Mouse (Mus musculus): ENCODE results near the gene Peak1. TPM values are rescaled to one million over a fixed set of nuclear protein-coding genes. Genes with fewer than 3 reads are reported as not detected.

The Peak1 gene
- polyA plus RNA-seq, 1 experiment from 2014 or later: 8.8 TPM

- ATAC-seq (ENCODE audit: low FRiP score) (no peak), DNase-seq (ENCODE audit: low spot score) (no peak)
- no peak overlapping the region for H3K4me3 ChIP-seq (ENCODE audit: low read depth, low read length)
- no peaks in the 10 kb centered on the region for H3K27me3 ChIP-seq (ENCODE audit: control insufficient read depth, insufficient read depth, low read length)
- H3K9ac ChIP-seq (ENCODE audit: low read depth, low read length): no peak overlapping the region
- WGBS: 64% methylated on average over 6 of the region's 6 CpGs
- H3K4me1 ChIP-seq (replicated peaks; ENCODE audit: control insufficient read depth, insufficient read depth, low read length): no peaks in the 10 kb centered on the region
- no peak overlapping the region for H3K4me2 ChIP-seq (replicated peaks; ENCODE audit: low read depth, low read length)
- no peaks in the 10 kb centered on the region for H3K9me3 ChIP-seq (ENCODE audit: control insufficient read depth, low read length)
- no peak overlapping the region for H3K27ac ChIP-seq (ENCODE audit: low read depth, low read length)
- no peaks in the 10 kb centered on the region for H3K36me3 ChIP-seq (ENCODE audit: control insufficient read depth, insufficient read depth, low read length)
Observed at GRCm38 (mm10) chr9:56346321-56346720, 71.5 kb downstream of the Peak1 start.

DNA sequence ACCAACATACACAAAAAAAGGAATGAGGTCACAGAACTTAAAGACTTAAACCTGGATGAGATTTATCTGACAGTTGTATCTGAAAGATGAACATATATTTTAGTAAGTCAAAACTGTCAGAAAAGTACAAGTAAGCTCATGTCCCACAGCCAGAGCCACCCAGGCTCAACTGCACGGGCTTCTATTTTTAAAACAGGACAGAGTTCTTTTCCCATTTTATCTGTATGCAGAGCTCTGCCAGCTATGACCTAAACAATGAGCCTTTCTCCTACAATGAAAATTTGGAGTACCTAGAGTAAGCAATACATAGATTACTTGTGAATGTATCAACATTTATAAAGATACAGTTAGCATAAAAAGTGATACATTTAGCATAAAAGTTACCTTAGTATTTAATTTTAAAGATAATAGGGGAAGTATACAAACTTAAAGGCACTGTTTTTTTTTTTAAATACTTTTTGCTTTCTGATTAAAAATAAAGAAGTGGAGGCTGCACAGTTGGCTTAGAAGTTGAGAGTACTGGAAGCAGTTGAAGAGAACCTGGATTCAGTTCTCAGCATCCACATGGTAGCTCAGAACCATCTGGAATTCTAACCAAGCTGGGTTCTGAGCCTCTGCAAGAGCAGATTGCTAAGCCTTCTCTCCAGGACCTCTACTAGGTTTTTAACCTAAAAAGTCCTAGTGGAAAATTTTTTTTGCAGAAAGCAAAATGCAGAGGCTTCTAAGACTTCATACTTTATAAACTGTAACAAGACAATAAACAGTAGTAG is 78.3 kb downstream of the Peak1 start:
- H3K4me1 ChIP-seq (replicated peaks; ENCODE audit: control insufficient read depth, insufficient read depth, low read length): no peaks in the 10 kb centered on the region
- no peak overlapping the region for H3K9ac ChIP-seq (ENCODE audit: low read depth, low read length)
- no peak overlapping the region for H3K4me2 ChIP-seq (replicated peaks; ENCODE audit: low read depth, low read length)
- no peak overlapping the region for H3K4me3 ChIP-seq (ENCODE audit: low read depth, low read length)
- H3K36me3 ChIP-seq (ENCODE audit: control insufficient read depth, insufficient read depth, low read length): no peaks in the 10 kb centered on the region
- H3K27me3 ChIP-seq (ENCODE audit: control insufficient read depth, insufficient read depth, low read length): no peaks in the 10 kb centered on the region
- no peaks in the 10 kb centered on the region for H3K9me3 ChIP-seq (ENCODE audit: control insufficient read depth, low read length)
- WGBS: 88% methylated on average over 1 of the region's 1 CpGs
- DNase-seq (ENCODE audit: low spot score) (no peak), ATAC-seq (ENCODE audit: low FRiP score) (no peak)
- H3K27ac ChIP-seq (ENCODE audit: low read depth, low read length): no peak overlapping the region

DNA sequence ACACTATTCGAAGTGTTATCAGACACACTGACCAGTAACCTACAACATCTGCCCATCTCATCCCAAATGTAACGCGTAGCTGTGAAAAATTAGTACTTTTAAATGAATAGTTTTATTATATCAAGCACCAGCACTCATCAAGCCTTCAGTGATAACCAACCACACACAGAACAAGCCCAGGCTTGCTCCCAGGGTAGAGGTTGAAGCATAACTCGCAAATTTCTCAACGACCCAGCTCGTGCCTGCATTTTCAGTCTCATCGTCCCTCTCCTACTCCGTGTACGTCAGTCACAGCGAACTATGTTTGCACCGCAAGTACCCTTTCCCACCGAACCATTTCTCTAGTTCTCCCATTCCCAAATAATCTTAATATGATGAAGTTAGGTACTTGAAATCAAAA is 83.5 kb downstream of the Peak1 start:
- ATAC-seq (ENCODE audit: low FRiP score) (no peak), DNase-seq (ENCODE audit: low spot score) (no peak)
- Histone ChIP-seq H3K27me3 (ENCODE audit: control insufficient read depth, insufficient read depth, low read length) (no peaks in the 10 kb centered on the region), H3K27ac (ENCODE audit: low read depth, low read length) (no peak overlapping the region), H3K4me3 (ENCODE audit: low read depth, low read length) (no peak overlapping the region), H3K4me1 (replicated peaks; ENCODE audit: control insufficient read depth, insufficient read depth, low read length) (no peaks in the 10 kb centered on the region), H3K9ac (ENCODE audit: low read depth, low read length) (no peak overlapping the region), H3K36me3 (ENCODE audit: control insufficient read depth, insufficient read depth, low read length) (no peaks in the 10 kb centered on the region), H3K9me3 (ENCODE audit: control insufficient read depth, low read length) (no peaks in the 10 kb centered on the region), H3K4me2 (replicated peaks; ENCODE audit: low read depth, low read length) (no peak overlapping the region)
- WGBS: 96% methylated on average over 12 of the region's 12 CpGs

GRCm38 (mm10) chr9:56332774-56333173 is 85.1 kb downstream of the Peak1 start:
- no peaks in the 10 kb centered on the region for H3K4me1 ChIP-seq (replicated peaks; ENCODE audit: control insufficient read depth, insufficient read depth, low read length)
- H3K9me3 ChIP-seq (ENCODE audit: control insufficient read depth, low read length): no peaks in the 10 kb centered on the region
- no peak overlapping the region for H3K4me3 ChIP-seq (ENCODE audit: low read depth, low read length)
- ATAC-seq (ENCODE audit: low FRiP score) (no peak), DNase-seq (ENCODE audit: low spot score) (no peak)
- no peak overlapping the region for H3K4me2 ChIP-seq (replicated peaks; ENCODE audit: low read depth, low read length)
- H3K27me3 ChIP-seq (ENCODE audit: control insufficient read depth, insufficient read depth, low read length): no peaks in the 10 kb centered on the region
- H3K27ac ChIP-seq (ENCODE audit: low read depth, low read length): no peak overlapping the region
- no peak overlapping the region for H3K9ac ChIP-seq (ENCODE audit: low read depth, low read length)
- H3K36me3 ChIP-seq (ENCODE audit: control insufficient read depth, insufficient read depth, low read length): no peaks in the 10 kb centered on the region

DNA sequence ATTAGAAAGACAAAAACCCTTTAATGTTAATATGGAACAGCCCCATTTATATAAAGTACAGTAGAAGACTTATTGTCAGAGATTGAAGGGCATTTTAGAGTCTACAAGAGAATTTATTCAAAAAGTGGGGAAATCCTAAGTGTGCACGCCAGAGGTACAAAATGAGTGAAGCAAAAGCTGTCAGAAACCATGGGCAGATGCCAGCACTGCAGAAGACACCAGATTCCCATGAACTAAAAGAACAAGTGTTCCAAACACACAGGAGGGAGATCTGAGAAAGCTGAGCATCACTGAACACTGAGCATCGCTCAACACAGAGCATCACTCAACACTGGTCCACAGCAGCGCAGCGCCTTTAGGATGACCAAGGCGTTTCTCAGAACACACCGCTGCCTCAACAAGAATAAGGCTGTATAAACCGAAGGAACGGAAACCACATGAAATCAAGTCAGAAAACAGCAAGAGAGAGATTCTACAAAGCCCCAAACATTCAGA is 91.3 kb downstream of the Peak1 start:
- Histone ChIP-seq H3K36me3 (ENCODE audit: control insufficient read depth, insufficient read depth, low read length) (no peaks in the 10 kb centered on the region), H3K4me3 (ENCODE audit: low read depth, low read length) (no peak overlapping the region), H3K4me1 (replicated peaks; ENCODE audit: control insufficient read depth, insufficient read depth, low read length) (no peaks in the 10 kb centered on the region), H3K9ac (ENCODE audit: low read depth, low read length) (no peak overlapping the region), H3K27ac (ENCODE audit: low read depth, low read length) (no peak overlapping the region), H3K27me3 (ENCODE audit: control insufficient read depth, insufficient read depth, low read length) (no peaks in the 10 kb centered on the region), H3K9me3 (ENCODE audit: control insufficient read depth, low read length) (no peaks in the 10 kb centered on the region), H3K4me2 (replicated peaks; ENCODE audit: low read depth, low read length) (no peak overlapping the region)
- WGBS: 88% methylated on average over 8 of the region's 8 CpGs
- DNase-seq (ENCODE audit: low spot score): no peak
- ATAC-seq (ENCODE audit: low FRiP score): no peak

DNA sequence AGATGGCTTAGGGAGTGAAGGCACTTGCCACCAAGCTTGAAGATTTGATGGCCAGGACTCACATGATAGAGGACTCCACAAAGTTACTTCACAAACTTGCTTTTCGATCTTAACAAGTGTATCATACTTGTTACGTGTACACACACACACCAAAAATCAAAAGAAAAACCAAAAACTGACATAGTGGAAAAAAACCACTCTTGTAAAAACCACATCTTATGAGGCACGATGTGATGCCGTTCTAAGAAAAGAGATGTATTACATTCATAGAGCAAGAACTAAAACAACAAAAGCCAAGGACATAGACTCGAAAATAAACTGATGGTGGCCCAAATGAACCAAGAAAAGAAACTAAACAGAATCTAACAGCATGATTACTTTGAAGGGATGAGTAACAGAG is 92.1 kb downstream of the Peak1 start:
- Histone ChIP-seq H3K36me3 (ENCODE audit: control insufficient read depth, insufficient read depth, low read length) (no peaks in the 10 kb centered on the region), H3K9me3 (ENCODE audit: control insufficient read depth, low read length) (no peaks in the 10 kb centered on the region), H3K4me3 (ENCODE audit: low read depth, low read length) (no peak overlapping the region), H3K4me2 (replicated peaks; ENCODE audit: low read depth, low read length) (no peak overlapping the region), H3K27ac (ENCODE audit: low read depth, low read length) (no peak overlapping the region), H3K9ac (ENCODE audit: low read depth, low read length) (no peak overlapping the region), H3K27me3 (ENCODE audit: control insufficient read depth, insufficient read depth, low read length) (no peaks in the 10 kb centered on the region), H3K4me1 (replicated peaks; ENCODE audit: control insufficient read depth, insufficient read depth, low read length) (no peaks in the 10 kb centered on the region)
- ATAC-seq (ENCODE audit: low FRiP score): no peak
- no peak for DNase-seq (ENCODE audit: low spot score)
- WGBS: 92% methylated on average over 5 of the region's 5 CpGs

DNA sequence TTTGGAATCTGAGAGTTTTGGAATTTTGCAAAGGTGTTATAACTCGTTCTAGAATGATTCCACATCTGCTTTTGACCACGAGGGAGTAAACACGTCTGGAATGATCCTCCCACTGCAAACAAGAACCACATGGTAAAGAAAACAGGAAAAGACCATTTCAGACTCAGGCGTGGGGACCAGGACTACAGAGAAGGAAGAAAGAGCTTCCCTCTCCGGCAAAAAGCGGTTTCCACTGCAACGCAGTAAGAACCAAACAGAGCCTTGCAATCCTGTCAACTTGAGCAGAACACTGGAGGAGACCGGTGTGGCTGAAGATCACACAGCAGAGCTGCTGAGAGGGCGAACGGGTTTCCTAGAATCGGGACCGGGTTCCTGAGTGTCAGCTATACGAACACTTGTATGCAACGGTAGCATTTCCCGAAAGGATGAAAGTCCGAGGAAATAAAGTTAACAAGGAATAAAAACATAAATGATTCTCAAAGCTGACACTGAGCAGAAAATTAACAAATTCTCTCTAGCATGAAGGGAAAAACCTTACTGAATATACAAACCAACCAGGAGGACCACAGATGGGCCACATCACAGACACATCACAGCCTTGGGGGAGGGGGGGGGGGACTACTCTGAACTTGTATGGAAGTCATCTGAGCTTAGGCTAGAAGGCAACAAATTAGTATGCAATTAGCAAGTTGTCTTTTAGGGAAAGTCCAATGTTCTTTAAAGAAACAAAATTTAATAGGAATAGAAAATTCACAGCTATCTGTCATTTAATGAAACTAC is 93.1 kb downstream of the Peak1 start:
- 70% methylated on average over 16 of the region's 16 CpGs for WGBS
- Histone ChIP-seq H3K27me3 (ENCODE audit: control insufficient read depth, insufficient read depth, low read length) (no peaks in the 10 kb centered on the region), H3K9ac (ENCODE audit: low read depth, low read length) (no peak overlapping the region), H3K27ac (ENCODE audit: low read depth, low read length) (no peak overlapping the region), H3K4me2 (replicated peaks; ENCODE audit: low read depth, low read length) (no peak overlapping the region), H3K4me1 (replicated peaks; ENCODE audit: control insufficient read depth, insufficient read depth, low read length) (no peaks in the 10 kb centered on the region), H3K4me3 (ENCODE audit: low read depth, low read length) (no peak overlapping the region), H3K9me3 (ENCODE audit: control insufficient read depth, low read length) (no peaks in the 10 kb centered on the region), H3K36me3 (ENCODE audit: control insufficient read depth, insufficient read depth, low read length) (no peaks in the 10 kb centered on the region)
- DNase-seq (ENCODE audit: low spot score) (no peak), ATAC-seq (ENCODE audit: low FRiP score) (no peak)

DNA sequence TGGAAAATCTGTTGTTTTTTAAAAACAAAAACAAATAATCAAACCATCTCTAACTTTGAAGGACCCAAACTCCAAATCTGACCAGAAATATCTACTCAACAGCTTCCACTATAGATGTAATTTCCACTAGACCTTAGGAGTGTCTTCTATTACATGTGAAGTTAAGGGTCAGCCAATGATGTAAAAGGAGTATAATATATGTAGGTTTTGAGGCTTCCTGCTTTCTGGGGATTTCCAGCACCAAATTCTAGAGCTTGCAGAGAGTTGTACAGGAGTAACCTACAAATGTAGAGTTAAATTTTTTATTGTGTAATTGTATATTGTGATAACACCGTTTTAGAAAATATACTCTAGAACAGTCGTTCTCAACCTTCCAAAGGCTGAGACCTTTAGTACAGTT is 96.6 kb downstream of the Peak1 start:
- H3K27ac ChIP-seq (ENCODE audit: low read depth, low read length): no peak overlapping the region
- WGBS: 95% methylated on average over 2 of the region's 2 CpGs
- no peaks in the 10 kb centered on the region for H3K4me1 ChIP-seq (replicated peaks; ENCODE audit: control insufficient read depth, insufficient read depth, low read length)
- DNase-seq (ENCODE audit: low spot score) (no peak), ATAC-seq (ENCODE audit: low FRiP score) (no peak)
- no peaks in the 10 kb centered on the region for H3K27me3 ChIP-seq (ENCODE audit: control insufficient read depth, insufficient read depth, low read length)
- H3K4me3 ChIP-seq (ENCODE audit: low read depth, low read length): no peak overlapping the region
- peaks cover 2% of the 10 kb centered on the region; the same call in 1 of the 2 replicates for H3K36me3 ChIP-seq (ENCODE audit: control insufficient read depth, insufficient read depth, low read length)
- H3K9me3 ChIP-seq (ENCODE audit: control insufficient read depth, low read length): peaks cover 4% of the 10 kb centered on the region
- no peak overlapping the region for H3K4me2 ChIP-seq (replicated peaks; ENCODE audit: low read depth, low read length)
- H3K9ac ChIP-seq (ENCODE audit: low read depth, low read length): no peak overlapping the region

- ATAC-seq (ENCODE audit: low FRiP score) (no peak), DNase-seq (ENCODE audit: low spot score) (no peak)
- peaks cover 2% of the 10 kb centered on the region; the same call in 1 of the 2 replicates for H3K36me3 ChIP-seq (ENCODE audit: control insufficient read depth, insufficient read depth, low read length)
- H3K4me3 ChIP-seq (ENCODE audit: low read depth, low read length): no peak overlapping the region
- no peaks in the 10 kb centered on the region for H3K27me3 ChIP-seq (ENCODE audit: control insufficient read depth, insufficient read depth, low read length)
- H3K9me3 ChIP-seq (ENCODE audit: control insufficient read depth, low read length): peaks cover 4% of the 10 kb centered on the region
- H3K4me2 ChIP-seq (replicated peaks; ENCODE audit: low read depth, low read length): no peak overlapping the region
- no peak overlapping the region for H3K27ac ChIP-seq (ENCODE audit: low read depth, low read length)
- 94% methylated on average over 3 of the region's 3 CpGs for WGBS
- no peak overlapping the region for H3K9ac ChIP-seq (ENCODE audit: low read depth, low read length)
- H3K4me1 ChIP-seq (replicated peaks; ENCODE audit: control insufficient read depth, insufficient read depth, low read length): no peaks in the 10 kb centered on the region
Observed at GRCm38 (mm10) chr9:56314326-56314725, 103.5 kb downstream of the Peak1 start.

All from hindbrain, embryonic 11.5 days (tissue).